Mouse (Mus musculus) gonadal fat pad, adult 2 months (tissue): ENCODE measurements around the gene Gsto1. TPM values are rescaled to one million over a fixed set of nuclear protein-coding genes. Genes with fewer than 3 reads are reported as not detected.
"Not testable (repeated sequence)": the region's sequence is repeated elsewhere in the genome, so short reads cannot be mapped to it uniquely, and the experiment has no call there.

Experiments used
- DNase-seq: peaks from one replicate; pipeline ENCODE4 v3.0.0-alpha.2; 2012; ENCODE audit warnings: low read depth
- polyA plus RNA-seq: library from polyadenylated mRNA; depleted of rRNA; stranded (reverse); fragments of >200 nt; gene quantifications from 2 replicates; pipeline ENCODE4 v1.2.3, GENCODE M21; 2012; rRNA removed

Gene Gsto1
- 24.8 and 31.3 TPM in 2 replicates for polyA plus RNA-seq

GRCm38 (mm10) chr19:47854796-47855783, at the start of gene Gsto1:
Gsto1 (plus strand) TSS chr19:47854970.
- DNase-seq, result no peak

DNA sequence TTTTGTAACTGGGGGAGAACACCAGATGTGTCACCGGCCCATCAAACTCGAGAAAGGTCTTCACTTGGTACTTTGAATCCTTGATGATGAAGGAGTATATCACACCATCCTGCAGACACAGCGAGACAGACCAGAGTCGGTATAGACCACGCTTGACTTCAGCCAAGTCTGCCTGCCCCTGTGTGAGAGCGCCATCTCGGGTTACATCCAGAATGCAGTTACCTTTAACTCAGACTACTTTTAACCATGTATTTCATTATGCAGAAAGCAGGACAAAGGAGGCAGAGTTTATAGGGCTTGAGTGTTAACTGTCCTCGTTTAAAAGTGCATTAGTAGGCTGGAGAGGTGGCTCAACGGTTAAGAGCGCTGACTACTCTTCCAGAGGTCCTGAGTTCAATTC, 42.7 kb upstream of the Gsto1 start:
- no peak for DNase-seq

GRCm38 (mm10) chr19:47814721-47815120, 40.0 kb upstream of the Gsto1 start:
- no peak for DNase-seq

DNA sequence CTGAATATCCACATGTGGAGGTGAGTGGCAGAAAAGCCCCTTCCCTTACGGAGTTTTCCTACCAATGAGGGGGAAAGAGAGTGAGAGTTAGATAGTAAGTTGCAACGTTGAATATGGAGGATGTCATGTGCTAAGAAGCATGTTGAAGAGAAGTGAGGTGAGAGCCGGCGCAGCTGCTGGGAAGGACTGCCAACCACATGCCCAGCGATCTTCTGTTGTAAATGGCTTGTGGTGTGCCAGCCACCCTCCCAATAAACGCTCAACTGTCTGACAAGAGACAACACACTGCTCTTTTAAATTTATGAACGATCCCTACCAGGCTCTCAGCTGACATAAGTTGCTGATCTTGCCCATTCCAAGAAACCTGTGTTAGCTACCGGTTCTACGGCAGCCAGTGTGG, 37.1 kb upstream of the Gsto1 start:
- no peak for DNase-seq

- no peak for DNase-seq
Observed at GRCm38 (mm10) chr19:47820832-47821493, 33.8 kb upstream of the Gsto1 start.

DNA sequence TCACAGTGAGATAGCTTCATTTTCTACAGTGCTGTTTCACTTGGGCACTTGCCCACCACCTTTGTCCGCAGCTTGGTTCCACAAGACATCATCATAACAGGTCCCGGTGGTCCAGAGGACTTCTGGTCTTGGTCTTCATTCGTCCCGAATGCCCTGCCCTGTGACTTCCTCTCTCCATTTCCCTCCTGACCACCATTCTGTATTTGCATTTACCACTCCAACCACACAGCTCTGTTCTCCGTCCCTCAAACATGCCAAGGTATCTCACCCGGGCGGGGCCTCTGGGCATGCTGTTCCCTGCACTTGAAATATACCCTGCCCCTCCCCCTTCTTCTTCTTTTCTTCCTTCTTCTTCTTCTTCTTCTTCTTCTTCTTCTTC, 33.3 kb upstream of the Gsto1 start:
- no peak for DNase-seq

DNA sequence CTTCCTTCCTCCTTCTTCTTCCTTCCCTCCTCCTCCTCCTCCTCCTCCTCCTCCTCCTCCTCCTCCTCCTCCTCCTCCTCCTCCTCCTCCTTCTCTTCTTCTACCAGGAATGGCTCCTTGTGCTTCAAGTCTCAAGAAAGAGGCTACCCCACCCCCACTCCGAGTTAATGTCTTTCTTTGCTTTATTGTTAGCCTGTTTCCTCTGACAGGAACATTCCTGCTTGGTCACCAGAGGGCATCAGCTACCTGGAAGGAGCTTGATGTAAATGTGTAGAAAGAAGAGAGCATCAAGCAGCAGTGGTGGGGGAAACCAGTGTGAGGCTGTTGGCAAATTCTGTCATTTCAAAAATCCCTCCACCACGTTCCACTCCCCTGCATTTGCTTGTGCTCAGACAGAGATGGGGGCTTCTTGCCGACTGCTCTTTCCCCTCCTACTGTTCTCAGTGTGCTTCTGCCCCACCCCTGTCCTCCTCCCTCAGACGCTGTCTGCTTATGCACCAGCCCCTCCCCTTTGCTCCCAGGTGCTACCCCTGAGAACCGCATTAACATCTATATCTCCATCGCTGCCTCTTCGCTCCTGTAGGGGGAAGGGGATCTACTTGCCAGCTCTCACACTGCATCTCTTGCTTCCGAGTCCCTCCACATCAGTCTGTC, 32.5 kb upstream of the Gsto1 start:
- no peak for DNase-seq

DNA sequence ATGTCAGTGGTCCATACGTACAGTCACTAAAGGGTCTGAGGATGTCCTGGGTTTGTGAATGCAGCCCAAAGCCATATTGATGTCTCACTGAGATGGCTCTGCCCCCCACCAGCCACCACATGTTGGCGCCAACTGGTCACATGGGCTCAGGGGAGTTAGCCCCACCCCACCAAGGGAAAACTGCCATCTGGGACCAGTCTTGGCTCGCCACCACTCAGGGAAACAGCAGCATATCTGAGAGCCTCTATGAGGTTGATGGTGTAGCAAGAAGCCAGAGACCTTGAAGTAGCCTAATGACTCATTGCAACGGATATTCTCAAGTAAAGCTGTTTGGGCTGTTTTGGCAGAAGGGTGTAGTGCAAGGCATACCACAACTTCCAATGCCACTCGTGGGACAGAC, 30.7 kb upstream of the Gsto1 start:
- no peak for DNase-seq

GRCm38 (mm10) chr19:47829913-47830450, 24.8 kb upstream of the Gsto1 start:
- DNase-seq, result no peak

DNA sequence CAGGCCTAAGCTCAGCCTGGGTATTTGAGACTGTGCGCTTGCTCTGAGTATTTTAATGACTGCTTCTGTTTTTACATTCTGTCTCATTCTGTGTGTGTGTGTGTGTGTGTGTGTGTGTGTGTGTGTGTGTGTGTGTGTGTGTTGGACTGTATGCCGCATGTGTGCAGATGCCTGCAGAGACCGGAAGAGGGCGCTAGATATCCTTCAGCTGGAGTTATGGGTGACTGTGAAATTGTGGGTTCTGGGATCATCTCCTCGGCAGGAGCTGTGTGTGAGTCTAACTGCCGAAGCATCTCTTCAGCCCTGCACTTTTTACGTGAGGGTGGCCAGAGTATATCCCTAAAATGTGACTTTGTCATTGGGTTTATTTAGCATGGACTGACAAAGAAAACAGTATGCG, 23.7 kb upstream of the Gsto1 start:
- DNase-seq, result no peak

DNA sequence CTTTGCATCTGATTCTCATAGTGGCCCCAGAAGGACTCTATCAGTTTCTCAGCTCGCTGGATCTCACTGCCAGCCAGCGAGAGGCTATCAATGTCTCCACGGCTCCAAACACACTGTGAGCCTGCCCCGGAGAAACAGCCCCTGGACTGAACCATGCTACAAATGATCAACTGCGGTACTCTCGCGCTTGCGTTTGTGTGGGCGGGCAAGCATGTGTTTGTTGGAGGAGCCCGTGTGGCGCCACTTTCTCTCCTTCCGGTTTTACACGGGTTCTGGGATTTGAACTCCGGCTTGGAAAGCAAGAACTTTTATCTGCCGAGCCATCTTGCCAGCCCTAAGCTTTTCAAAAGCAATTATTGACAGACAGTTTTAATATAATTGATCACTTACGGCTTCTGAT, 22.5 kb upstream of the Gsto1 start:
- DNase-seq, result no peak

DNA sequence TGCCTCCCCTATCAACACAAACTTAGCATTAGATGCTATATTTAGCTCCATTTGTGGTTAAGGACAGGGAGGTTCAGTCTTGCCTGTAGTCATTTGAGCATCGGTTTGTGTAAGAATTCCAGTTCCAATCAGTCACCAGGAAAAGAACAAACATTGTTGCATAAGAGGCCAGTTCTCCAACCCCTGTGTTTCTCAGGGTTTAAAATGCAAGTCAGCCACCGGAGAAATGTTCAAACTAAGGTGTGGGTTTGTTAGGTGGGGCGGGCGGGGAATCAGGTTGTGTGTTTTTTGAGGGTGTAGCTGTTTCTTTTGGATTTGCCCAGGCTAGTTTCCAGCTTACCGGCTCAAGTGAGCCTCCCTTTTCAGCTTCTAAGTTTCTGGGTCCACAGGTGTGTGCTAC, 20.2 kb upstream of the Gsto1 start:
- no peak for DNase-seq

DNA sequence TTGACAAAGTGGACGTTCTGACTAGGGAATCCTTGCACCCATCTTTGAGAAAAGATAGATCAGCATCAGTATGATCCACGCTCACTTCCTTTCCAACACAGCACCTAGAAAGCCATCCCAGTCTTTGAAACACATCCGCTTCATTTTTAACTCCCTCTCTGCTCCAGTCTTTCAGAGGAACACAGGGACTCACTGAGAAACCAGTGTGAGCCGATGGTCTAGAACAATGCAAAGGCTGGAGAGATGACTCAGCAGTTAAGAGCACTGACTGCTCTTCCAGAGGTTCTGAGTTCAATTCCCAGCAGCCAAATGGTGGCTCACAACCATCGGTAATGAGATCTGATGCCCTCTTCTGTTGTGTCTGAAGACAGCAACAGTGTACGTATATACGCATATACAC, 19.0 kb upstream of the Gsto1 start:
- no peak for DNase-seq

DNA sequence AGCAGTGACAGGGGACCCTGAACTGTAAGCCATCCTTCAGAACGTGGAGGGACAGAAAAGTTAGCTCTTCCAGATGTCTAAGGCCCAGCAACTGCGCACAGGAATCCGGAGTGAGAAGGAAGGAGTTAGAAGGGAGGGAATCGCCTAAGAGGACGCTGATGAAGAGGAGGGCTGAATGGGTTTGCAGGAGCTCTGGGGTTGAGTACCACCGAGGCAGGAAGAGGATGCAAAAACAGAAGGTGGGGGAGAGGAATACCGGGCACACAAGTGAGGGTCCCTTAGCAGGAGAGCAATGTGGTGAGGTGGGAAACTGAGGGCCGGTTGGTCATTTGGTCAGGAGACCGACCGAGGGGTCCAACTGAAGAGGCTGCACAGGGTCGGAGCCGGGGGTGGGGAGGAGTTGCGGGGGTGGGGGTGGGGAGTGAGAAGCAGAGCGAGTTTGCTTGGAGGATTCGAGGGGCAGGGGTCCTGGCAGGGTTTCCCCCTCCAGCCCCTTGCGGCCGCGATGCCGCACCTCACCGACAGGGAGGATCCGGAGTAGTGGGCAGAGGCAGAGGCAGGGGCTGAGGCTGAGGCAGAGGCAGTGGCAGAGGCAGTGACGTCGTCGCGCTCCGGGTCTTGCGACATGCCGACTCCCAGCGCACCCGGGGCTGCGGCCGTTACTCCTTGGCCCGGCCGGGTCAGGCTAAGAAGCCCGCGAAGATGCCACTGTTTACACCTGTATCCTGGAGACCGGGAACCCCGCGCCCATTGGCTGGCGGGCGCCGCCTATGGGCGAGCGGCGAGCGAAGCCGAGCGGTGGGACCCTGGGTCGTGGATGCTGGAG, 17.9 kb upstream of the Gsto1 start:
- DNase-seq, result no peak

DNA sequence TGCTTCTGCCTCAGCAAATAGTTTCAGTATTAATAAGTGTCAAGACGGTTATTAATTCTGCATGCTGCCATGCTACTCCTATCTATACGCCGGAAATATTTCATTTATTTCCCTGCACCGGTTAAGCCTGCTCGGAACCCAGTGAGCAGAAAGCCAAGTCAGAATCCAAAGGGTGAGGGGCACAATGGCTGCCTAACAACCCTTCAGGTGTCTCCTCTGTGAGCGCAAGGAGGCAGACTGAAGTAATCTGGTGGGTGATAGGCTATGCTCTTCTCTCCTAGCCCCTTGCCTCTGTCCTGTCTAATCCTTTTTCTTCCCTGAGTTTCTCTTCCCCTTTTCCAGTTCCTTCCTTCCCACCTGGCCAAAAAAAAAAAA, 17.3 kb upstream of the Gsto1 start:
- DNase-seq, result no peak

GRCm38 (mm10) chr19:47841234-47841633, 13.5 kb upstream of the Gsto1 start:
- DNase-seq, result not testable (repeated sequence)

DNA sequence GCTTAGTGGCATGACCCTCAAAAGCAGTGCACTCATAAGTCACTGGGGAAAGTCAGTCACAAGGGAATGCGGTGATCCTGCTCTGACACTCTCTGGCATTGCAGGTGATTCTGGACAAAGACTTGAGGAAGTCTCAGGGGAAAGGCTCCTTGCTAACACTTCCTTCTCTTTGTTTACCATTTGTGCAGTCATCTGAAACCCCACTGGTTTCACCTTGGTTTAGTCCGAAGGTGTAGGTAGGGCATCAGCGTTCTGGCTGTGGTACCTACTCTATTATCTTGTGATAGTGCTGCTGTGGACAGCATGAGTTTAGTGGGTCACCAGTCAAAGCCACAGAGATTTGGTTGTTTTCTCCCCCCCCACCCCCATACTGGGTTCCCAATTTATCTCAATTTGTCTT, 5.0 kb upstream of the Gsto1 start:
- DNase-seq, result no peak

GRCm38 (mm10) chr19:47852131-47852530, 2.6 kb upstream of the Gsto1 start:
- DNase-seq, result not testable (repeated sequence)

GRCm38 (mm10) chr19:47853053-47853452, 1.7 kb upstream of the Gsto1 start:
- no peak for DNase-seq

DNA sequence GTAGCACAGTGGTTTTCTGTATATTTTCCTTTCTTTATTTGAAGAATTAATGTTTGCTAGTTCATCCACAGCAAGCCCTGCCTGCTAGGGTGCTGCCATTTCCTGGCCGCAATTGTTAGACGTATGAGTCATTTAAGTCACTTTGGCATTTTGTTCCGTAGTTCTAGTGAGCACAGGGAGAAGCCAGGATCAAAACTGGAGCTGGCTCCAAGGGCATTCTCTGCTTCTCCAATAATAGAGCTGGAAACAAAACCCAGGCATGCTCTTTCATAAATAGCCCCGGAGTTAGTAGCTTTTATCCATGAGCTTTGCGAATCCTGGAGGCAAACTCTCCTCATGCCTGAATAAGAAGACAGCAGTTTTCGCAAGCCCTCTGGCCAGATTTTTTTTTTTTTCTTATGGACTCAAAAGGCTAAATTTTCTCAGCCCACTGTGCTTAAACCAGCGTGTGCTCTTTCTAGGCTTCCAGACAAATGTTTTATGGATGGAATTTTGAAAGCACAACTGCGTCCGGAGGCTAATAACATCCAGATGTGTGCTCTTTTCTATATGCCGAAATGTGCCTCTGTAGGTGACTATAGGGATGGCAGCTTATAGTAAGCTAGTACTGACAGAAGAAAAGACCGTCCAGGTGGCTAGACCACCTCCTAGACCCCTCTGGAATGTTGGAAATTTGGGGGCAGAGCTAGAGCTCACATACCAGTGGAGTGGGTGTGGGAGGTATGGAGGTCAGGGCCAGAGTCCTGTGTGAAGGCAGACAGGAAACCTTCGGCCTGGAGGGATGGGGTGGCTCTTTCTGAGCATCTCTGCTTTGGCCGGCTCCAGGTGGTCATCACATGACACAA, 597 bp upstream of the Gsto1 start:
- DNase-seq, result no peak
